Mouse (Mus musculus) layer of hippocampus, adult 11-12 months (tissue): ENCODE results near the gene Cyp2c55.
A peak's percentile ranks its signal among the peaks of the same experiment; 100 is the strongest.

Source experiments
- DNase-seq: peaks from one replicate; pipeline ENCODE4 v3.0.0; 2022; ENCODE audit warnings: low spot score

Cyp2c55 gene

GRCm38 (mm10) chr19:39006715-39007114, at the start of gene Cyp2c55:
TSS of gene Cyp2c55 (plus strand) at chr19:39007019.
- no peak for DNase-seq

DNA sequence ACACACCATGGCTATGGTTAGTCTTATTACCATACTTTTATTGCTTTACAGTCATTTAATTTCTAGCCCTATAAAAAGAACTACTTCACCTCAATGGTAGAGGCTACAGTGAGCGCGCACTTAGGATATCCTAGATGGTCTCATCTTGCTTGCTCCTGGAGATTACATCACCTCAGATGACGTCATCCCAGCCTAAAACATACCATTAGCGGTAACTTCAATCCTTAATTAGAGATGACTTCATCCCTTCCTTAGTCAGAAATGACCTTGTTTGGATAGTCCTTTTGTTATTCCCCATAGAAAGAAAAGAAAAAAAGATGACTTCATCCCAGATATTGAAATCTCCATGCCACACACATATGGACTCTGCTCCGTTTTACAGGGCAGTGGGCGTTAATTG, 36.1 kb upstream of the Cyp2c55 start:
- peak; percentile 19 for DNase-seq

- no peak for DNase-seq
Observed at GRCm38 (mm10) chr19:38972581-38972980, 34.2 kb upstream of the Cyp2c55 start.

- DNase-seq = no peak
Observed at GRCm38 (mm10) chr19:38973666-38974065, 33.2 kb upstream of the Cyp2c55 start.

- DNase-seq = no peak
Observed at GRCm38 (mm10) chr19:38976269-38976668, 30.6 kb upstream of the Cyp2c55 start.

DNA sequence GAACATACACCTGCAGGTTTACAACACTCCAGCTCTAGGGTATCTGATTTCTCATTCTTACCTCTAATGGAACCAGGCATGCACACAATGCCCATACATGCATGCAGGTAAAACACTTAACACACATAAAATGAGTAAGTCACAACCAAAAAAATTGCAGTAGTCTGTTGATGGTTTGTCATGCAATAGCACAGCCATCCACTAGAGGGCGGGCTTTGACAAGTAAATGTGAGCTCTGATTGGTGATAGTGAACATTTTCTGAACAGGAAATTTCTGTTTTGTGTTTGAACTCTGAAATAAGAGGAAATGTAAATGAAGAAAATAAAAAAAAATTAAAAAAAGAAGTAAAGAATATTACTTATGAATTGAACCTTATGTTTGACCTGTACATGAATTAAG, 24.9 kb upstream of the Cyp2c55 start:
- DNase-seq = peak; percentile 74

DNA sequence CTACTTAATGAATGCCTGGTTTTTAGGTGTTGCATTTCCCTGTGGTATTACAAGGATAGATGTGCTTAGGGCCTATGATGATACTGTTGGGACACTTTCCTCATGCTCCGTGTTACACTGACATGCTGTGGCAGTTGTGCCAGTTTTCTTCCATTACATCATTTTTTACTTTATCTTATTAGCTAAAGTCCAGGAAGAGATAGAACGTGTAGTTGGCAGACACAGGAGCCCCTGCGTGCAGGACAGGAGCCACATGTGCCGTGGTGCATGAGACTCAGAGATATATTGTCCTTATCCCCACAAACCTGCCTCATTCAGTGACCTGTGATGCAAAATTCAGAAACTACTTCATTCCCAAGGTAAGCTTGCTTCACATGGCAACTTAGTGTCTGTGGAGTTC, 8.6 kb upstream of the Cyp2c55 start:
- DNase-seq = no peak

DNA sequence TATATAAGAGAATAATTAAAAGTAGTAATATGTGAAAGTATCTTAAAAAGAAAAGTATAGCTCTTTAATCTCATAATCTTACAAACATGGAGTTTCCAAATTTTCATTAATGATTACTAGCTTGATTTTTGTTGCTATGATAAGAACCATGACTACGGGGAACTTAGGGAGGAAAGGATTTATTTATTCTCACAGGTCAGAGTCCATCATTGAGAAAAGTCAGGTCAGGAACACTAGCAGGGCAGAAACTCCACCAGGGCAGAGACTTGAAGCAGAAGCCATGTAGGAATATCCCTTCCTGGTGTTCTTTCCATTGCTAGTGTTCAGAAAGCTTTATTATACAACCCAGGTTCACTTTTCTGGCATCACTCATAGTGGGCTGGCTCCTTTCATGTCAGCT, 8.1 kb upstream of the Cyp2c55 start:
- DNase-seq = no peak

DNA sequence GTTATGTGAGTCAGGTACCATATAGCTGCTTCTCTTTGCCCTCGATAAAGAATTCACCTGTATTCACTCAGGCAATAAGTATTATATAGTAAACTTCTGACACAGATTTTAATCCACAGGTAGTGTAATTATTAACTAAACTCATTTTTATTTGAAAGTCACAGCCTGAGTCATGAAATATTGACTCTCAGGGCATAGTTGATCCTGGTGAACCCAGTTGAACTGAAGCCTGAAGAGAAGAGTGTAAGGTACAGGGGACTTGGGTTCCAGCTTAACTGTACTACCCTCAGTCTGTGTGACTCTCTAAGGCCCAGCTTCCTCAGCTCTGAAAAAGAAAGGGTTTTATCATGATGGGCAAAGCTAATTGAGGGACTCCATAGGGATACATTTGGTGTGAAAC, 1.7 kb upstream of the Cyp2c55 start:
- DNase-seq = no peak

- no peak for DNase-seq
Observed at GRCm38 (mm10) chr19:39057928-39058327, 51.1 kb downstream of the Cyp2c55 start.

GRCm38 (mm10) chr19:39060719-39061118, 53.9 kb downstream of the Cyp2c55 start, which contains the start of gene Cyp2c65:
TSS of gene Cyp2c65 (plus strand) at chr19:39061015.
- no peak for DNase-seq
